Mouse (Mus musculus) midbrain, postnatal 0 days (tissue): ENCODE measurements around the gene Fmnl3. TPM values are rescaled to one million over a fixed set of nuclear protein-coding genes. Genes with fewer than 3 reads are reported as not detected.
A peak's percentile ranks its signal among the peaks of the same experiment; 100 is the strongest.

Experiments used
- ATAC-seq: fragments of 200-750 bp; cut with Nextera tagmentation; 2 replicates; pipeline ENCODE4 v1.8.0; 2017; ENCODE audit warnings: moderate number of reproducible peaks, mild to moderate bottlenecking, moderate TSS enrichment, moderate library complexity; ENCODE audit not compliant: low FRiP score
- DNase-seq: peaks from one replicate; pipeline ENCODE4 v3.0.0-alpha.2; 2015; ENCODE audit warnings: low spot score
- H3K27ac ChIP-seq: fragments of 300-500 bp; sonication (generic); 2 replicates; pipeline ENCODE4 v1.5.1; 2014; ENCODE audit warnings: low read depth, mild to moderate bottlenecking, low read length, mixed read lengths
- H3K27me3 ChIP-seq: fragments of 300-500 bp; sonication (generic); 2 replicates; pipeline ENCODE4 v1.6.1; 2014; ENCODE audit warnings: low read length, control low read depth, mixed read lengths; ENCODE audit not compliant: insufficient read depth
- H3K36me3 ChIP-seq: fragments of 300-500 bp; sonication (generic); 2 replicates; pipeline ENCODE4 v1.6.1; 2014; ENCODE audit warnings: low read length, control low read depth, mixed read lengths; ENCODE audit not compliant: insufficient read depth
- H3K4me1 ChIP-seq: fragments of 300-500 bp; sonication (generic); 2 replicates; pipeline ENCODE4 v1.6.1; 2014; ENCODE audit warnings: mild to moderate bottlenecking, control low read depth, antibody characterized with exemption, low read length, mixed read lengths; ENCODE audit not compliant: insufficient read depth
- H3K4me2 ChIP-seq: fragments of 300-500 bp; sonication (generic); 2 replicates; pipeline ENCODE4 v1.6.1; 2014; ENCODE audit warnings: low read depth, mild to moderate bottlenecking, low read length, mixed read lengths; ENCODE audit not compliant: poor library complexity, severe bottlenecking
- H3K4me3 ChIP-seq: fragments of 300-500 bp; sonication (generic); 2 replicates; pipeline ENCODE4 v1.5.1; 2014; ENCODE audit warnings: low read depth, mild to moderate bottlenecking, low read length, moderate library complexity
- H3K9ac ChIP-seq: fragments of 300-500 bp; sonication (generic); replicated peaks from 2 replicates; pipeline ENCODE4 v1.6.1; 2014; ENCODE audit warnings: mild to moderate bottlenecking, low read length, moderate library complexity, mixed read lengths; ENCODE audit not compliant: poor library complexity, severe bottlenecking
- H3K9me3 ChIP-seq: fragments of 300-500 bp; sonication (generic); 2 replicates; pipeline ENCODE4 v1.6.1; 2016; ENCODE audit warnings: low read length, control low read depth
- CTCF ChIP-seq: IDR thresholded peaks from 2 replicates; pipeline ENCODE4 v1.5.1; 2016; ENCODE audit warnings: antibody characterized with exemption, mild to moderate bottlenecking
- WGBS: fragments of 180-500 bp; shearing (Covaris S2); extraction: QIAGEN DNeasy Blood & Tissue Kit; methylation state at CpG from one replicate; pipeline ENCODE4 v1.1.7; 2014; 5-methylcytosine and 5-hydroxymethylcytosine counted together
- polyA plus RNA-seq: library from polyadenylated mRNA; unstranded; fragments of >200 nt; fragmentation: Nextera tagmentation; extraction: Ambion mirVana; gene quantifications from 2 replicates; pipeline ENCODE4 v1.2.1, GENCODE M21; 2015
- total RNA-seq: library from RNA; depleted of rRNA; stranded (reverse); fragments of >200 nt; gene quantifications from 2 replicates; pipeline ENCODE4 v1.2.3, GENCODE M21; 2014

Gene Fmnl3
- total and polyA plus RNA-seq, 2 experiments from 2014 or later = 9.8 to 15.5 TPM

DNA sequence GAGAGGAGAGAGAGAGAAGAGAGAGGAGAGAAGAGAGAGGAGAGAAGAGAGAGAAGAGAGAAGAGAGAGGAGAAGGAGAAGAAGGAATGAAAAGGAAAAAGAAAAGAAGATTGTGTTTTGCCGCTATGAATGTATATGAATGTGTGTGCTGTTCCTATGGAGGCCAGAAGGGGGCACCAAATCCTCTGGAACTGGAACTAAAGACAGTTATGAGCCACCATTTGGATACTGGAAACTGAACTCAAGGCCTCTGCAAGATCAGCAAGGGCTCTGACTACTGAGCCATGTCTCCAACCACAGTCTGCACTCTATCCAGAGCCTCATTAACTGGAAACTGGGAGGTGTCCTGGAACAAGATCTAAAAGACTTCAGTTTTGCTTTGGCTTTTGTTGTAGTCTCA lies 43.3 kb downstream of the Fmnl3 start:
- H3K4me1 ChIP-seq = no peaks in the 10 kb centered on the region
- no peaks in the 10 kb centered on the region for H3K9me3 ChIP-seq
- DNase-seq = no peak
- H3K9ac ChIP-seq = no peak overlapping the region
- H3K4me2 ChIP-seq = no peak overlapping the region
- 82% methylated on average over 1 of the region's 1 CpGs for WGBS
- H3K4me3 ChIP-seq = no peak overlapping the region
- no peaks in the 10 kb centered on the region for H3K27me3 ChIP-seq
- no peak overlapping the region for H3K27ac ChIP-seq
- no peak for ATAC-seq
- TF ChIP-seq CTCF = peak; percentile 70
- H3K36me3 ChIP-seq = peaks cover 34% of the 10 kb centered on the region

DNA sequence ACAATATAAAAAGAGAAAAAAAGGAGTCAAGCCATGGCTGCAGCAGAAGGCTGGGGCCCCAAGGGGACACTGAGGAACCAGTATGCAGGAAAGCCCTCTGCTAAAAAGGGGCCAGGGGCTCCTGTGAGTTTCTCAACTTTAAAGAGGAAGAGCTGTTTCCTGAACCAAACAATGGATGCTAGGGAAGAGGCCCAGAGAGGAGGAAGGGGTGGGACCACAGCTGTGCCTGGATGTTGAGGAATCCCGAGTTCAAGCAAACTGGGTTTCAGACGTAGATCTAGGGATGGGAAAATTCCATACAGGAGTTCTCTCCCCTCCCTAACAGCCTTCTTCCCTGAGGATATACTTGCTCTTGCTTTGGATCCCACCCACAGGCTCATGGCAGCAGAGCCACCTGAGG lies 43.9 kb downstream of the Fmnl3 start:
- Histone ChIP-seq H3K36me3 (peaks cover 39% of the 10 kb centered on the region), H3K27me3 (no peaks in the 10 kb centered on the region), H3K4me1 (no peaks in the 10 kb centered on the region), H3K4me2 (no peak overlapping the region), H3K9me3 (no peaks in the 10 kb centered on the region), H3K9ac (no peak overlapping the region), H3K27ac (no peak overlapping the region), H3K4me3 (no peak overlapping the region)
- 57% methylated on average over 2 of the region's 2 CpGs for WGBS
- no peak for TF ChIP-seq CTCF
- DNase-seq (no peak), ATAC-seq (no peak)

DNA sequence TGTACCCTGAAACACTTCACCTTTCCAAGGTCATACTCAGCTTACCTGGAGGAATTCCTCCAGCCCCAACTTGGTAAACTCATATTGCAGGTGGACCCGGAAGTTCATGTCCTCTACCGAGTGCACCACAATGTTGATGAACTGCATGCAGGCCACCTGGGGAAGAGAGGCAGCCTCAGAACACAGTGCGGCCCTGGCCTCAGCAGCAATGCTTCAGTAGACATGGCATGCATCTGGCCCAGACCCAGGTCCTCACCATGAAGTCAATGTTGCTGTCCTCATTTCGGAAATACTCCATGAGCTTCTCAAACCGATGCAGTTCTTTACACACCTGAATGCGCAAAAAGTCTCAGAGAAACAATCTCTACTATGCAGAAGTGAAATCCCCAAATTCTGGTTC lies 44.7 kb downstream of the Fmnl3 start:
- Histone ChIP-seq H3K4me3 (no peak overlapping the region), H3K9me3 (no peaks in the 10 kb centered on the region), H3K9ac (no peak overlapping the region), H3K4me2 (no peak overlapping the region), H3K27me3 (no peaks in the 10 kb centered on the region), H3K36me3 (peaks cover 46% of the 10 kb centered on the region), H3K27ac (no peak overlapping the region), H3K4me1 (no peaks in the 10 kb centered on the region)
- WGBS = 95% methylated on average over 6 of the region's 6 CpGs
- DNase-seq (no peak), ATAC-seq (no peak)
- TF ChIP-seq CTCF = no peak

DNA sequence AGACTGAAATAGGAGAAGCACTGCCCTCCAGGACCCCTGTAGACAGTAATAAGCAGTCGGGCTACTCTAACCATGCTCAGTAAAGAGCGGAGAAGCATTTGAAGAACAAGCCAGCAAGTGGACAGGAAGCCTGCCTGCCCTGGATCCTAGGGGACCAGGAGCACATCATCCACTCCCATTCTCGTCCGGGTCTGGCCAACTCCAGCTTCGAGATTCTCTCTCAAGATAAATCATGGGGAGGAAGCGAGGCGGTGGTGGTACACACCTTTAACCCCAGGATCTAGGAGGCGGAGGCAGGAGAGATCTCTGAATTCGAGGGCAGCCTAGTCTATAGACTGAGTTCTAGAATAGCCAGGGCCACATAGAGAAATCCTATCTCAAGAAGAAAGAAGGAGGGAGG lies 46.1 kb downstream of the Fmnl3 start:
- WGBS = 83% methylated on average over 9 of the region's 9 CpGs
- no peak for TF ChIP-seq CTCF

DNA sequence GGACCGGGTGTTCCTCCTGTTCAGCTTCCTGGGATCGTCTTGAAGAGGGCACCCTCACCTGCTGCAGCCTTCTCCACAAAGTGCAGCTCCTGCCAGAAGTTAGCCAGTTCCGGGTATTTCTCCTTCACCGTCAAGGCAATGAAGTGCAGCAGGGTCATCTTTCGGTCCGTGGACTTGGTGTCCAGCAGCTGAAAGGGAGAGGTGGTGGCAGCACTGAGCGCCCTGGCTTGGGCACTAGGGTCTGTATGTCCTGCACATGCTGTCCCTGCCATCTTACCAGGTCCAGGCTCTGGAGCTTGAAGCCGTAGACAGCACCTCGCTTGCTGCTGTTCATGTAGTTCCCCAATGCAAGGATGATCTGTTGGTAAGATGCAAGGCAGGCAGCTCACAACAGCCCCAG lies 49.3 kb downstream of the Fmnl3 start:
- 84% methylated on average over 9 of the region's 9 CpGs for WGBS
- H3K4me1 ChIP-seq = no peaks in the 10 kb centered on the region
- ATAC-seq = no peak
- H3K4me3 ChIP-seq = no peak overlapping the region
- H3K27ac ChIP-seq = no peak overlapping the region
- no peaks in the 10 kb centered on the region for H3K27me3 ChIP-seq
- H3K9me3 ChIP-seq = no peaks in the 10 kb centered on the region
- H3K36me3 ChIP-seq = peaks cover 67% of the 10 kb centered on the region
- no peak overlapping the region for H3K4me2 ChIP-seq
- TF ChIP-seq CTCF = 0 out of 2 replicates have a peak, but pooled peaks have one; percentile 4
- DNase-seq = no peak
- H3K9ac ChIP-seq = no peak overlapping the region

More for the DNA sequence above, 46.1 kb downstream of the Fmnl3 start:
- no peaks in the 10 kb centered on the region for H3K9me3 ChIP-seq
- no peak for DNase-seq
- H3K27ac ChIP-seq = no peak overlapping the region
- H3K36me3 ChIP-seq = peaks cover 56% of the 10 kb centered on the region
- no peak overlapping the region for H3K4me2 ChIP-seq
- no peak for ATAC-seq
- H3K4me1 ChIP-seq = no peaks in the 10 kb centered on the region
- H3K27me3 ChIP-seq = no peaks in the 10 kb centered on the region
- no peak overlapping the region for H3K9ac ChIP-seq
- no peak overlapping the region for H3K4me3 ChIP-seq

DNA sequence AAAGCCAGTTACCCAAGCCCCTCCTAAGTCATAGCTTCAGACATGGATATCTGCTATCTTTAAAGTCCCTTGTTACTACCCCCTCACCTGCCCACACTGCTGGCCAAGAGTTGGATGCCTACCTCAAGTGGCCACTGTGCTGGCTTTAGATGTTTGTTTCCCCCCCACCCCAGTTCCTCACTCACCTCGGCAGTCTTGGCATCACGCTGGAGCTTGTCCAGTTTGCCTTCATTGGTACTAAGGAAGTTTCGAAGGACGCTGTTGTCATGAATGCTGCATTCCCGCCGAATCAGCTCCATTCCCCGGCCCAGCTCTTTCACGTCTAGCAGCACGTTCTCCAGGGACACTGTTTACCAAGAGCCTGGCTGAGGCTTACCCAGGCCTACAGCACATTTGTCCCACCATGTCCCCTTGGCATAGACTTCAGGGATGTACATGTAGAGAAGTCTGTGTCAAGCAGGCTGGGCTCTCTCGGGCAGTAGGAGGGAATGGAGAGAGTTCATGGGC lies 50.1 kb downstream of the Fmnl3 start:
- DNase-seq = no peak
- ATAC-seq = no peak
- Histone ChIP-seq H3K9me3 (no peaks in the 10 kb centered on the region), H3K4me3 (no peak overlapping the region), H3K4me1 (no peaks in the 10 kb centered on the region), H3K36me3 (peaks cover 68% of the 10 kb centered on the region), H3K27me3 (no peaks in the 10 kb centered on the region), H3K27ac (no peak overlapping the region), H3K9ac (no peak overlapping the region), H3K4me2 (no peak overlapping the region)
- 80% methylated on average over 10 of the region's 10 CpGs for WGBS
- no peak for TF ChIP-seq CTCF
